Mouse (Mus musculus): Measurements from ENCODE around the gene Rab29. TPM values are rescaled to one million over a fixed set of nuclear protein-coding genes. Genes with fewer than 3 reads are reported as not detected.
A peak's percentile ranks its signal among the peaks of the same experiment; 100 is the strongest.
"Not testable (repeated sequence)": the region's sequence is repeated elsewhere in the genome, so short reads cannot be mapped to it uniquely, and the experiment has no call there.

Gene Rab29
- polyA plus RNA-seq, 1 experiment from 2014 or later, result 16.2 TPM

DNA sequence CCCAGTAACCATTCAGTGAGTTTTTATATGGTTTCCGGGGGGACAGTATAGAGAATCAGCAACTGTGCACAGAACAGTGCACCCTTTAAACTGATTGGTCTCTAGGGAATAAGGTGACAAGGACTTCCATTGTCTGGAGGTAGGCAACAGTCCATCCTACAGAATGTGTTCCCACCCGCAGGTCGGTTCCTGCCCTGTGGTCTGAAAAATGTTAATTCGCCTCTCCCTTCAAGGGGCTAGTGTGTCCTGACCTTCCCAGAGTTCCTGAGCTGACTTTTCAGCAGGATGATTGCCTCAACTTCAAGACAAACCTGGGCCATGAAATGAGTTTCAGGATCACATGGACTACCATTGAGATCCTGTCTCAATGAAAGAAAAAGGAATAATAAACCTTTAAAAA, 24.4 kb downstream of the Rab29 start:
- Histone ChIP-seq H3K27me3 (replicated peaks; ENCODE audit: control insufficient read depth, insufficient read depth, low read length) (no peaks in the 10 kb centered on the region), H3K9me3 (ENCODE audit: control insufficient read depth) (no peaks in the 10 kb centered on the region), H3K4me3 (ENCODE audit: low read depth, low read length) (no peak overlapping the region), H3K4me1 (replicated peaks; ENCODE audit: control insufficient read depth, insufficient read depth, low read length) (no peaks in the 10 kb centered on the region), H3K27ac (ENCODE audit: low read depth, low read length) (no peak overlapping the region), H3K36me3 (ENCODE audit: control insufficient read depth, insufficient read depth) (no peaks in the 10 kb centered on the region), H3K4me2 (replicated peaks; ENCODE audit: low read depth) (no peak overlapping the region), H3K9ac (ENCODE audit: low read depth, low read length) (no peak overlapping the region)
- TF ChIP-seq CTCF (IDR thresholded peaks at IDR 0.05; ENCODE audit: low read depth), result no peak
- 82% methylated on average over 4 of the region's 4 CpGs for WGBS
- ATAC-seq, result no peak

DNA sequence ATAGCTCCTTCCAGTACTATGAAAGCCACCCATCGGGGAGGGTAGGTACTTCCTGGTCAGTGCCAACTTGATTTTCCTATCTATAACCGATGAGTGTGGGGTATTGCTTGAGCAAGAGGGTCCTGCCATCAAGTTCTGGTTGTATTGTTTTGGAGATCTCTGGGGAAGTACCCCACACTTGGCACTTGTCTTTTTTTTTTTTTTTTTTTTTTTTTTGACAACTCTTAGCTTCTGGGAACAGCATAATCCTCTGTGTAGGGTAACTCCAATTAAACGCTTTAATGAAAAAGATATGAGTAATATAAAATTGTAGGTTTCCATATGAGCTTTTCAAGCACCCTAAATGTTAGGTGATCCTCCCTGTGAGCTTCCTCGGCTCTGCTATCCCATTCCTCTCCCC, 35.7 kb downstream of the Rab29 start:
- no peak for ATAC-seq
- no peaks in the 10 kb centered on the region for H3K4me1 ChIP-seq (replicated peaks; ENCODE audit: control insufficient read depth, insufficient read depth, low read length)
- no peak for TF ChIP-seq CTCF (IDR thresholded peaks at IDR 0.05; ENCODE audit: low read depth)
- WGBS, result 86% methylated on average over 4 of the region's 4 CpGs
- no peak overlapping the region for H3K27ac ChIP-seq (ENCODE audit: low read depth, low read length)
- no peak overlapping the region for H3K9ac ChIP-seq (ENCODE audit: low read depth, low read length)
- H3K36me3 ChIP-seq (ENCODE audit: control insufficient read depth, insufficient read depth), result no peaks in the 10 kb centered on the region
- no peaks in the 10 kb centered on the region for H3K27me3 ChIP-seq (replicated peaks; ENCODE audit: control insufficient read depth, insufficient read depth, low read length)
- H3K4me2 ChIP-seq (replicated peaks; ENCODE audit: low read depth), result no peak overlapping the region
- no peaks in the 10 kb centered on the region for H3K9me3 ChIP-seq (ENCODE audit: control insufficient read depth)
- no peak overlapping the region for H3K4me3 ChIP-seq (ENCODE audit: low read depth, low read length)

DNA sequence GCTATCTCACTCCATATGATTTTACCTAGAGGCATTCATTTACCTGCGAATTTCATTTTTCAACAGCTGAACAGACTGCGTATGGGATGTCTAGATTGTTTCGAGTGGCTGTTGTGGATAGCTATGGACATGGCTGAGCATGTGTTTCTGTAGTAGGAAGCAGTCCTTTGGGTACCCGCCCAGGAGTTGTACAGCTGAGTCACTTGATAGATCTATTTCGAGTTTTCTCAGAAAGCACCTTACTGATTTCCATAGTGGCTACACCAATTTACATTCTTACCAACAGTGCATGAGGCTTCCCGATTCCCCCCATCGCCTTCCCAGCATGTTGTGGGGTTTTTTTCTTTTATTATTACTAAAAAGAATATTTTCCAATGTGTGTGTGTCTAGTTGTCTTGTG, 36.2 kb downstream of the Rab29 start:
- Histone ChIP-seq H3K4me3 (ENCODE audit: low read depth, low read length) (no peak overlapping the region), H3K36me3 (ENCODE audit: control insufficient read depth, insufficient read depth) (no peaks in the 10 kb centered on the region), H3K9me3 (ENCODE audit: control insufficient read depth) (no peaks in the 10 kb centered on the region), H3K4me2 (replicated peaks; ENCODE audit: low read depth) (no peak overlapping the region), H3K27me3 (replicated peaks; ENCODE audit: control insufficient read depth, insufficient read depth, low read length) (no peaks in the 10 kb centered on the region), H3K4me1 (replicated peaks; ENCODE audit: control insufficient read depth, insufficient read depth, low read length) (no peaks in the 10 kb centered on the region), H3K9ac (ENCODE audit: low read depth, low read length) (no peak overlapping the region), H3K27ac (ENCODE audit: low read depth, low read length) (no peak overlapping the region)
- no peak for TF ChIP-seq CTCF (IDR thresholded peaks at IDR 0.05; ENCODE audit: low read depth)
- no peak for ATAC-seq
- WGBS, result 93% methylated on average over 7 of the region's 7 CpGs

DNA sequence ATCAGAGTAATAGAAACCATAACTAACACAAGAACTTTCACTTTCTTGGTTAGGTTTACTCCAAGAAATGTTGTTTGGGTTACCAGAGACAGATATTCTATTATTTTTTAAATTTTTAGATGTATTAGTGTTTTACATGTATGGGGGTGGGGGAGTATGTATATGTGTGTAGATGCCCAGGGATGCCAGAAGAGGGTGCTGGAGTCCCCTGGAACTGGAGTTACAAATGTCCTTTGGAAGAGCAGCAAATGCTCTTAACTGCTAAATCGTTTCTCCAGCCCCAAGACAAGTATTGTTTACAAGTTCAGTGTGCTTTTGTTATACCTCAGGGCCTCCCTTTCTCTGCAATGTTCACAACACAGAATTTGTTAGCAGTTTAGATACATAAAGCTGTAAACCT, 38.5 kb downstream of the Rab29 start:
- no peak for ATAC-seq
- WGBS, result 6% methylated on average over 1 of the region's 1 CpGs
- Histone ChIP-seq H3K9me3 (ENCODE audit: control insufficient read depth) (no peaks in the 10 kb centered on the region), H3K9ac (ENCODE audit: low read depth, low read length) (no peak overlapping the region), H3K4me3 (ENCODE audit: low read depth, low read length) (no peak overlapping the region), H3K27me3 (replicated peaks; ENCODE audit: control insufficient read depth, insufficient read depth, low read length) (no peaks in the 10 kb centered on the region), H3K4me1 (replicated peaks; ENCODE audit: control insufficient read depth, insufficient read depth, low read length) (no peaks in the 10 kb centered on the region), H3K36me3 (ENCODE audit: control insufficient read depth, insufficient read depth) (no peaks in the 10 kb centered on the region), H3K4me2 (replicated peaks; ENCODE audit: low read depth) (no peak overlapping the region), H3K27ac (ENCODE audit: low read depth, low read length) (no peak overlapping the region)
- TF ChIP-seq CTCF (IDR thresholded peaks at IDR 0.05; ENCODE audit: low read depth), result peak; percentile 66

DNA sequence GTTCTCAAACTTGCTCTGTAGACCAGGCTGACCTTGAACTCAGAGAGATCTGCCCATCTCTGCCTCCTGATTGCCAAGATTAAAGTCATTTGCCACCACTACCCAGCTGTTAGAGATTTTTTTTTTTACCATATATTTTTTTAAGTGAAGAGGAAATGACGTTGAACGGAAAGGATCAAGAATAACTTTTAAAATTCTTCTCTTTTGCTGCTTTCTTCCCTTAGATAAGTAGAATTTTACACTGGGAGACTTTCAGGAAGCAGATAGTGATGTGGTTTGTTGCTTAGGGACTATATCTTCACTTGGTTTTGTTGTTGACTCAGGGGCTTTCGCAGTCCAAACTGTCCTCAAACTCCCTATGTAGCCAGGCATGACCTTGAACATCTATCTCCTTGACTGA, 41.4 kb downstream of the Rab29 start:
- no peak for TF ChIP-seq CTCF (IDR thresholded peaks at IDR 0.05; ENCODE audit: low read depth)

DNA sequence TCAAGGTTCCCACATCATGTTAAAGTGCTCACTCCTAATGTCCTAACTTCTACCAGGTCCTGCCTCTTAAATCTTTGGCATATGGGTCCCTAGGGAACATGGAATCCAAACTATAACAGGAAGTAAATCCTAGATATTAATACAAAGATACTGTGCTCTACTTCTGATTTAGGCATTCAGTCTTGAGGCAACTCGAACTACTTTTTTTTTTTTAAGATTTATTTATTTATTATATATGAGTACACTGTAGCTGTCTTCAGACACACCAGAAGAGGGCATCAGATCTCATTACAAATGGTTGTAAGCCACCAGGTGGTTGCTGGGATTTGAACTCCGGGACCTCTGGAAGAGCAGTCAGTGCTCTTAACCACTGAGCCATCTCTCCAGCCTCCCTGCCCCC, 42.2 kb downstream of the Rab29 start:
- H3K4me3 ChIP-seq (ENCODE audit: low read depth, low read length); H3K27ac ChIP-seq (ENCODE audit: low read depth, low read length); H3K27me3 ChIP-seq (replicated peaks; ENCODE audit: control insufficient read depth, insufficient read depth, low read length); H3K9me3 ChIP-seq (ENCODE audit: control insufficient read depth); H3K9ac ChIP-seq (ENCODE audit: low read depth, low read length); H3K4me1 ChIP-seq (replicated peaks; ENCODE audit: control insufficient read depth, insufficient read depth, low read length); ATAC-seq; H3K4me2 ChIP-seq (replicated peaks; ENCODE audit: low read depth); H3K36me3 ChIP-seq (ENCODE audit: control insufficient read depth, insufficient read depth): not testable (repeated sequence)
- WGBS, result 95% methylated on average over 2 of the region's 2 CpGs

More for the DNA sequence above, 41.4 kb downstream of the Rab29 start:
- Histone ChIP-seq H3K27ac (ENCODE audit: low read depth, low read length) (no peak overlapping the region), H3K9me3 (ENCODE audit: control insufficient read depth) (no peaks in the 10 kb centered on the region), H3K9ac (ENCODE audit: low read depth, low read length) (no peak overlapping the region), H3K36me3 (ENCODE audit: control insufficient read depth, insufficient read depth) (no peaks in the 10 kb centered on the region), H3K4me2 (replicated peaks; ENCODE audit: low read depth) (no peak overlapping the region), H3K27me3 (replicated peaks; ENCODE audit: control insufficient read depth, insufficient read depth, low read length) (no peaks in the 10 kb centered on the region), H3K4me1 (replicated peaks; ENCODE audit: control insufficient read depth, insufficient read depth, low read length) (no peaks in the 10 kb centered on the region), H3K4me3 (ENCODE audit: low read depth, low read length) (no peak overlapping the region)
- ATAC-seq, result no peak
- WGBS, result 92% methylated on average over 3 of the region's 3 CpGs

DNA sequence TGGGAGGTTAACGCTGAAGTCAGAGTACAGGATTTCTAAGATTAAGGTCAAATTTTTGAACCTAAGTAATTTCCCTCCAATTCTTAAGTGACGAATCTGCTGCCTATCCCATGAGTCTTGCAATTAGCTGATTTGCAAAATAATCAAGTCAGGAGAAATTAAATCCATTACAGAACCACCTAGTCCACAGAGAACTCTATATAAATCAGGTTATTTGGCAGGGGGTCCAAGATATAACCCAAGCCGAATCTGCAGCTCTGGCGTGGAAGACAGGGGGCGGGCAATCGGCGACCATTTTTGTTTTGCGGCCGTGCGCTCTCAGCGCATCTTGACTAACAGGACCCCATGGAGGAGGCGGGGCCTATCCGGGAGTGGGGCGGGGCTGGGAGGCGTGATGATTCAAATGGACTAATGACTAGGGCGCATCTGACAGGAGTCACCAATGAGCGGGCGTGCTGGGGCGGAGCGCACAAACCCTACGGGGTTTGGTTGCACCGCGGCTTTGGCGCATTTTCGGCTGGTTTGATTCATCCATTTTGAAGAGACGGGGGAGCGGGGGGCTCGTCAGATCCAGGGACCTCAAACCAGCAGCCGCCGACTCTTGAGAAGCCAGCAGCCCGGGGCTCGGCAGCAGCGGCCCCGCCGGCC, 43.1 kb downstream of the Rab29 start, which contains the start of gene Nucks1:
Nucks1 (plus strand) TSS at position 534 of the 648 bp plus-strand sequence.
- no peaks in the 10 kb centered on the region for H3K9me3 ChIP-seq (ENCODE audit: control insufficient read depth)
- no peaks in the 10 kb centered on the region for H3K4me1 ChIP-seq (replicated peaks; ENCODE audit: control insufficient read depth, insufficient read depth, low read length)
- peak within 1 kb of the TSS; percentile 91 for H3K4me3 ChIP-seq (ENCODE audit: low read depth, low read length)
- peak within 1 kb of the TSS; percentile 95 for H3K27ac ChIP-seq (ENCODE audit: low read depth, low read length)
- under 1% methylated on average over 35 of the region's 35 CpGs for WGBS
- no peaks in the 10 kb centered on the region for H3K27me3 ChIP-seq (replicated peaks; ENCODE audit: control insufficient read depth, insufficient read depth, low read length)
- H3K36me3 ChIP-seq (ENCODE audit: control insufficient read depth, insufficient read depth), result no peaks in the 10 kb centered on the region
- peak within 1 kb of the TSS; percentile 96 for H3K9ac ChIP-seq (ENCODE audit: low read depth, low read length)
- ATAC-seq, result peak; percentile 96
- TF ChIP-seq CTCF (IDR thresholded peaks at IDR 0.05; ENCODE audit: low read depth), result peak; percentile 59
- H3K4me2 ChIP-seq (replicated peaks; ENCODE audit: low read depth), result peak within 1 kb of the TSS; percentile 72

Data from intestine, postnatal 0 days (tissue).